Mouse (Mus musculus) forebrain, embryonic 10.5 days (tissue): Measurements from ENCODE around the gene Suds3. TPM values are rescaled to one million over a fixed set of nuclear protein-coding genes. Genes with fewer than 3 reads are reported as not detected.

Experiments
- DNase-seq: peaks from one replicate; pipeline ENCODE4 v3.0.0-alpha.2; 2017; ENCODE audit warnings: low spot score; ENCODE audit errors: extremely low spot score
- H3K27ac ChIP-seq: fragments of 300-500 bp; sonication (generic); 2 replicates; pipeline ENCODE4 v1.5.1; 2016; ENCODE audit warnings: mild to moderate bottlenecking
- H3K27me3 ChIP-seq: fragments of 300-500 bp; sonication (generic); 2 replicates; pipeline ENCODE4 v1.6.1; 2016; ENCODE audit warnings: mild to moderate bottlenecking; ENCODE audit not compliant: poor library complexity, severe bottlenecking
- H3K36me3 ChIP-seq: fragments of 300-500 bp; sonication (generic); replicated peaks from 2 replicates; pipeline ENCODE4 v1.6.1; 2016; ENCODE audit warnings: mild to moderate bottlenecking, moderate library complexity
- H3K4me1 ChIP-seq: fragments of 300-500 bp; sonication (generic); 2 replicates; pipeline ENCODE4 v1.6.1; 2016
- H3K4me3 ChIP-seq: fragments of 300-500 bp; sonication (generic); 2 replicates; pipeline ENCODE4 v1.5.1; 2016; ENCODE audit warnings: mild to moderate bottlenecking, moderate library complexity
- H3K9me3 ChIP-seq: fragments of 300-500 bp; sonication (generic); 2 replicates; pipeline ENCODE4 v1.6.1; 2016; ENCODE audit warnings: mild to moderate bottlenecking, moderate library complexity
- WGBS: fragments of 180-500 bp; shearing (Covaris S2); methylation state at CpG from one replicate; pipeline ENCODE4 v1.1.7; 2016; 5-methylcytosine and 5-hydroxymethylcytosine counted together
- polyA plus RNA-seq: library from polyadenylated mRNA; unstranded; fragments of >200 nt; fragmentation: Nextera tagmentation; extraction: Ambion mirVana; gene quantifications from 2 replicates; pipeline ENCODE4 v1.2.1, GENCODE M21; 2016

The Suds3 gene
- polyA plus RNA-seq, 1 experiment from 2014 or later, result 78.5 TPM

DNA sequence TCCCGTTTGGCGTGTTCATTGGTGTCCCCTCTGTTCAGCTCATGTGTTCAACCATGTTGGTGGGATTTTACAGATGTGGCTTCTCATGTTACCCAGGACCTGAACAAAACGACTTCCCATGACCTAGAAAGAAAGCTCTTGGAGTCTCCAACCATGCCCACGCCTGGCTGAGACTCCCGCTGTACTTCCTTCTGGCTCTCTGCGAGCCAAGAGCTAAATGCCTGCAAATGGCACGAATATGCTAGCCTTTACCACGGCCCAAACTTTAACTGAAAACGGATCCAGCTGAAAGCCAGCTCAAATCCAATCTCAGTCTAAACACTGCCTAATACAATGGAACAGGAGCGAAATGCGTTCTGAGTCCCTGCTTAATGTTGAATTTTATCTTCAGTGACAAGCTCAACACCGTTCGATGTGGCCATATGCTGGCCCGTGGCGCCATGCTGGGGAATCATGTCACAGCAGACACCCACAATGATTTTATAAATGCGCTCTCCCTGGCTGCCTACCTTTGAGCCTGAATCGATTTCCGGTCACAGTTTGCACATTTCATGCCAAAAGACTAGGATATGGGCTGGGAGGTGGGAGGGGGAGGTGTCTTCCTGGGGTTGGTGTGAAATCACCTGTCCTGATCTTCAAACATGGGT, 55.3 kb downstream of the Suds3 start:
- no peaks in the 10 kb centered on the region; the same call in 1 of the 2 replicates for H3K4me1 ChIP-seq
- no peak for DNase-seq
- H3K36me3 ChIP-seq, result no peaks in the 10 kb centered on the region
- no peaks in the 10 kb centered on the region for H3K27me3 ChIP-seq
- WGBS, result 85% methylated on average over 18 of the region's 18 CpGs
- H3K27ac ChIP-seq, result no peak overlapping the region
- H3K4me3 ChIP-seq, result no peak overlapping the region
- H3K9me3 ChIP-seq, result no peaks in the 10 kb centered on the region

DNA sequence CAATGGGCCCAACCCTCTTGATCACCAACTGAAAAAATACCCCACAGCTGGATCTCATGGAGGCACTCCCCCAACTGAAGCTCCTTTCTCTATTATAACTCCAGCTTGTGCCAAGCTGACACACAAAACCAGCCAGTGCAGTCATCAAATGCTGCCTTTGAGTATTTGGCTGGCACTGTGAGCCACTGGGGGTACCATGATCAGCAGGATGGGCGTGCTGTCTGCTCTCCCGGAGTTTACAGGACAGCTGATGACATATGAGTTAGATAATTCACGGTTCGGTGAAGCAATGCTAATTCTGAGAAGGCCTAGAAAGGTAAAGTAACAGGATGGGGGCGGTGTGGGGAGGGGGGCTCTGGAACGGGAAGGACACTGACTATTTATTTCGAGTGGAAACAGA, 66.0 kb downstream of the Suds3 start:
- Histone ChIP-seq H3K9me3 (no peaks in the 10 kb centered on the region), H3K36me3 (no peaks in the 10 kb centered on the region), H3K4me1 (no peaks in the 10 kb centered on the region), H3K4me3 (no peak overlapping the region), H3K27ac (no peak overlapping the region), H3K27me3 (no peaks in the 10 kb centered on the region)
- WGBS, result 94% methylated on average over 7 of the region's 7 CpGs
- DNase-seq, result no peak

DNA sequence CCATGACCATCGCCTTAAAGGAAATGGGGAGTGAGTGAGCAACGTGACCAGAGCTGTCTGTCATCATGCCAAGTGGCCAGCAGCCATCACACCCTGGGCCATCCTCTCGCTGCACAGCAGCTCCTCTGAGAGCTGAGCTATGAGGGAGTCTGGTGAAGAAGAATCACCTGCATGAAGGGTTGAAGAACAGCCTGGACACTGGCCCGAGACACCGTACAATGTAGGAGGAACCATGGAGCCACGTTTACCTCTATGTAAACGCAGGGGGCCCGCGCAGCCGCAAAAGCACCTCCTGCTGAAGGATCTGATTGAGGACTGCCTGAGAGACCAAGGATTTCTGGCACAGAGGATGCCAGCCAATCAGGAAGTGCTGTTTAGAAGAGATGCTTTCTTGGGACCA, 70.8 kb downstream of the Suds3 start:
- no peak overlapping the region for H3K27ac ChIP-seq
- no peak for DNase-seq
- H3K4me3 ChIP-seq, result no peak overlapping the region
- no peaks in the 10 kb centered on the region for H3K4me1 ChIP-seq
- no peaks in the 10 kb centered on the region for H3K27me3 ChIP-seq
- H3K36me3 ChIP-seq, result no peaks in the 10 kb centered on the region
- 75% methylated on average over 10 of the region's 10 CpGs for WGBS
- H3K9me3 ChIP-seq, result no peaks in the 10 kb centered on the region

DNA sequence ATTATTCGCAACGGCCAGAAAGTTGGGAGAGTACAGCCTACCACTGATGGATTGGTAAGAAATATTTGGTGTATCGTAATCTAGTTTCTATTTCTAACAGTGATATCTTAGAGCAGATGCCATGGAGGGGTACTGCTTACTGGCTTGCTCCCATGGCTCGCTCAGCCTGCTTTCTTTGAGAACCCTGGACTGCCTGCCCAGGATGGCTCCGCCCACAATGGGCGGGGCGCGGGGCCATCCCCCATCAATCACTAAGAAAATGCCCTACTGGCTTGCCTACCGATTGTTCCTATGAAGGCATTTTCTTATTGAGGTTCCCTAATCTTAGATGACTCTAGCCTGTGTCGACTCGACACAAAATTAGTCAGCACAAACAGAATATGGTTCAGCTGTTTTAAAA, 73.3 kb downstream of the Suds3 start:
- Histone ChIP-seq H3K27me3 (no peaks in the 10 kb centered on the region), H3K9me3 (no peaks in the 10 kb centered on the region), H3K27ac (no peak overlapping the region), H3K4me3 (no peak overlapping the region), H3K36me3 (no peaks in the 10 kb centered on the region), H3K4me1 (no peaks in the 10 kb centered on the region)
- no peak for DNase-seq
- WGBS, result 73% methylated on average over 11 of the region's 11 CpGs

Other genes starting within 250 kb of the Suds3 start
- gene Taok3, start 4.0 kb upstream of the Suds3 start, polyA plus RNA-seq, result 9.3 and 9.4 TPM in 2 replicates
- gene Pebp1, start 171.5 kb upstream of the Suds3 start, polyA plus RNA-seq, result 966 and 1,001 TPM in 2 replicates
- 3.4 and 4.3 TPM in 2 replicates for gene Vsig10, start 203.0 kb upstream of the Suds3 start, polyA plus RNA-seq
- gene Wsb2, start 241.2 kb upstream of the Suds3 start, polyA plus RNA-seq, result 45.4 and 46.7 TPM in 2 replicates